Mouse (Mus musculus): ENCODE measurements at regions not wholly inside any gene's neighbourhood (a gene's known extent, or its start where the extent isn't known, plus 50 kb on each side); places are given as distances from the start of the nearest gene placed in this dataset.

DNA sequence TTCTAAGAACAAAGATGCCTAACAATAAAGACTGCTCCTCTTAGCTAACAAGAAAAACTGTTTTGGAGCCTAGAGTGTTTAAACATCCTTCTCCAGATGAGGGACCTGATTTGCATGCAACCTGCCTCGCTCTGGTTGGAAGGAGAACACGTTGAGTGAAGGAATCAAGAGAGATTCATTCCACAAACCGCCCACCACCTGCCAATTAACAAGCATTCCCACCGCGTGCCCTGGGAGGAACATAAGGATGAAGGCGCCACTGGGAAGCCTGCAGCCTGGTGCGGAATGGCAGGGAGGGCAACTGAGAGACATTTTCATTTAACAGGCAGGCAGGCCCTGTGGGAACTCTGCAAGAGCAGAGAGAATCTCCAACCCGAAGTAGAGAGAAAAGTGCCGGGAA, 265.0 kb downstream of the Hs3st3b1 start:
- no peaks in the 10 kb centered on the region for H3K27me3 ChIP-seq (ENCODE audit: control insufficient read depth, insufficient read depth, low read length)
- H3K27ac ChIP-seq (ENCODE audit: low read depth, low read length) = no peak overlapping the region
- H3K9me3 ChIP-seq (replicated peaks; ENCODE audit: control insufficient read depth, low read length) = no peaks in the 10 kb centered on the region
- ATAC-seq (replicated peaks; ENCODE audit: insufficient number of reproducible peaks, low FRiP score, low TSS enrichment) = no peak
- WGBS (ENCODE audit: insufficient replicate concordance) = 77% methylated on average over 9 of the region's 9 CpGs
- H3K9ac ChIP-seq (ENCODE audit: low read depth, low read length) = no peak overlapping the region
- no peak overlapping the region for H3K4me3 ChIP-seq (ENCODE audit: low read depth, low read length)
- H3K4me2 ChIP-seq = no peak overlapping the region
- H3K36me3 ChIP-seq (ENCODE audit: control insufficient read depth, insufficient read depth, low read length) = no peaks in the 10 kb centered on the region
- no peaks in the 10 kb centered on the region for H3K4me1 ChIP-seq (ENCODE audit: control insufficient read depth, insufficient read depth, low read length)

DNA sequence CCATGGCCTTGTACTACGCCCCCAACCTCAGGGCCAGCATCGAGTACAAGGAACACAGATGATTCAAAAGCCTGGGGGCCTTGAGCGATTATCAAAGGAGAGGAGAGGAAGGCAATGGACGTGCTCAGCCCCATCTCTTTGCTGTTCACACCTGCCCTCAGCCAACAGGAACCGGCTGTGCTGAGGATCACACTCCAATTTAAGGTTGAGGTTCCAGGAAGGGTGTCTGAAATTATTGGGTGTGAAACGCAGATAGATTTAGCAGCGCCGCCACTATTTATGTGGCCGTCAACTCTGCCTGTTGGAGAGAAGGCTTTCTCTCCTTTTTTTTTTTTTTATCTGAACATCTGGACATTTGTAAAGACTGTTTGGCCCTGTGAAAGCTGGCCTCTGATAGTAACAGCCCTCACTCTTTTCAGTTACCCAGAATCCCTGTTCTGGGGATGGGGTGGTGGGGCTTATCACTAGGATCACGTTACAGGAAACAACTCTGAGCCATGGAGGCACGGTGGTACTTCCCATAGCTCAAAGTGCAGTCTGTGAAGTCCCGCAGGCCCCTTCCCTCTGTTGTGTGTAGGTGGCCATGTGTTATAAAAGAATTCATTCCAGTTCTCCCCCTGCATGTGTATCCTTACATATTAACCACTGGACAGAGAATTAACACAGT, 256.7 kb downstream of the Hs3st3b1 start:
- WGBS (ENCODE audit: insufficient replicate concordance) = 56% methylated on average over 12 of the region's 12 CpGs

DNA sequence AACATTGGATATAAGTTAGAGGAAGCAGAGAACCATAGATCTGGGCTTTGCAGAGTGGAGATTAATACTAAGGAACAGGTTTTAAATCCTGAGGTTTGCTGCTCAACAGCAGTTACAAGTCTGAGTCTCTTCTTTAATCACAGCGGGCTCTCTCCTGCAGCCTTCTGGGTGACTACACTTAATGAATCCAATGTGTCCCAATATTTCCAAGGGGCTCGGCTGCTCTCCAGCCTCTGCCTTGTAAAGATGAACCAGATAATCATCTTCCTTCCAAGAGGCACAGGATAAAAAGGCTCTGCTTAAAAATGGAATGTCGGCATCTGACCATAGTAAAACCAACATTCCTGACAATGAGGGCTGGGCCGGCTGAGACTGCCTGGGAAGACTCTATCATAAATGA, 251.6 kb downstream of the Hs3st3b1 start:
- Histone ChIP-seq H3K4me3 (ENCODE audit: low read depth, low read length) (no peak overlapping the region), H3K27ac (ENCODE audit: low read depth, low read length) (no peak overlapping the region), H3K9me3 (replicated peaks; ENCODE audit: control insufficient read depth, low read length) (no peaks in the 10 kb centered on the region), H3K27me3 (ENCODE audit: control insufficient read depth, insufficient read depth, low read length) (no peaks in the 10 kb centered on the region), H3K36me3 (ENCODE audit: control insufficient read depth, insufficient read depth, low read length) (no peaks in the 10 kb centered on the region), H3K9ac (ENCODE audit: low read depth, low read length) (no peak overlapping the region), H3K4me1 (ENCODE audit: control insufficient read depth, insufficient read depth, low read length) (no peaks in the 10 kb centered on the region), H3K4me2 (no peak overlapping the region)
- ATAC-seq (replicated peaks; ENCODE audit: insufficient number of reproducible peaks, low FRiP score, low TSS enrichment) = no peak
- 67% methylated on average over 4 of the region's 4 CpGs for WGBS (ENCODE audit: insufficient replicate concordance)

More for the DNA sequence above, 256.7 kb downstream of the Hs3st3b1 start:
- Histone ChIP-seq H3K27me3 (ENCODE audit: control insufficient read depth, insufficient read depth, low read length) (no peaks in the 10 kb centered on the region), H3K4me2 (no peak overlapping the region), H3K27ac (ENCODE audit: low read depth, low read length) (no peak overlapping the region), H3K9ac (ENCODE audit: low read depth, low read length) (no peak overlapping the region), H3K4me3 (ENCODE audit: low read depth, low read length) (no peak overlapping the region), H3K9me3 (replicated peaks; ENCODE audit: control insufficient read depth, low read length) (no peaks in the 10 kb centered on the region), H3K4me1 (ENCODE audit: control insufficient read depth, insufficient read depth, low read length) (no peaks in the 10 kb centered on the region), H3K36me3 (ENCODE audit: control insufficient read depth, insufficient read depth, low read length) (no peaks in the 10 kb centered on the region)
- no peak for ATAC-seq (replicated peaks; ENCODE audit: insufficient number of reproducible peaks, low FRiP score, low TSS enrichment)

GRCm38 (mm10) chr11:63671816-63672215, 250.3 kb downstream of the Hs3st3b1 start:
- Histone ChIP-seq H3K27ac (ENCODE audit: low read depth, low read length) (no peak overlapping the region), H3K36me3 (ENCODE audit: control insufficient read depth, insufficient read depth, low read length) (no peaks in the 10 kb centered on the region), H3K9me3 (replicated peaks; ENCODE audit: control insufficient read depth, low read length) (no peaks in the 10 kb centered on the region), H3K4me3 (ENCODE audit: low read depth, low read length) (no peak overlapping the region), H3K9ac (ENCODE audit: low read depth, low read length) (no peak overlapping the region), H3K4me2 (no peak overlapping the region), H3K27me3 (ENCODE audit: control insufficient read depth, insufficient read depth, low read length) (no peaks in the 10 kb centered on the region), H3K4me1 (ENCODE audit: control insufficient read depth, insufficient read depth, low read length) (no peaks in the 10 kb centered on the region)
- no peak for ATAC-seq (replicated peaks; ENCODE audit: insufficient number of reproducible peaks, low FRiP score, low TSS enrichment)
- WGBS (ENCODE audit: insufficient replicate concordance) = 65% methylated on average over 2 of the region's 2 CpGs

DNA sequence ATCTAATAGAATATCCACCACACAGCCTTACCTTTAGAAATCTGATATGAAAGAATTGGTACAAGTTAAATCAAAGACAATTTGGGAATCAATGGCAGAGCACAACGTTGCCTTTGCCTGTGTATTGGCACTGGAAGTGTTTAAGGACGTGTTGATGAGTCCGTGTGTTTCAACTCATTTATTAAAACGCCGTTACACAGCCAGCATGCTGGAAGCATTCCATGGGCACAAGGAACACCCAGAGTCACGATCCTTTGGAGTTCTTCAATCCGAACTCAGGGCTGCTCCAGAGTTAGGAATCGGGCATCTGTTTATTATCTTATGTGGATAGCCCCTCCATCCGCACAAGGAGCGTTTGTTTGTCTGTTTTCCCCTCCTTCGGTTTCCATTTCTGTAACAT, 244.2 kb downstream of the Hs3st3b1 start:
- H3K36me3 ChIP-seq (ENCODE audit: control insufficient read depth, insufficient read depth, low read length) = no peaks in the 10 kb centered on the region
- no peak overlapping the region for H3K27ac ChIP-seq (ENCODE audit: low read depth, low read length)
- H3K4me2 ChIP-seq = no peak overlapping the region
- H3K9ac ChIP-seq (ENCODE audit: low read depth, low read length) = no peak overlapping the region
- ATAC-seq (replicated peaks; ENCODE audit: insufficient number of reproducible peaks, low FRiP score, low TSS enrichment) = no peak
- 74% methylated on average over 11 of the region's 11 CpGs for WGBS (ENCODE audit: insufficient replicate concordance)
- no peaks in the 10 kb centered on the region for H3K9me3 ChIP-seq (replicated peaks; ENCODE audit: control insufficient read depth, low read length)
- no peaks in the 10 kb centered on the region for H3K4me1 ChIP-seq (ENCODE audit: control insufficient read depth, insufficient read depth, low read length)
- H3K4me3 ChIP-seq (ENCODE audit: low read depth, low read length) = no peak overlapping the region
- H3K27me3 ChIP-seq (ENCODE audit: control insufficient read depth, insufficient read depth, low read length) = no peaks in the 10 kb centered on the region

DNA sequence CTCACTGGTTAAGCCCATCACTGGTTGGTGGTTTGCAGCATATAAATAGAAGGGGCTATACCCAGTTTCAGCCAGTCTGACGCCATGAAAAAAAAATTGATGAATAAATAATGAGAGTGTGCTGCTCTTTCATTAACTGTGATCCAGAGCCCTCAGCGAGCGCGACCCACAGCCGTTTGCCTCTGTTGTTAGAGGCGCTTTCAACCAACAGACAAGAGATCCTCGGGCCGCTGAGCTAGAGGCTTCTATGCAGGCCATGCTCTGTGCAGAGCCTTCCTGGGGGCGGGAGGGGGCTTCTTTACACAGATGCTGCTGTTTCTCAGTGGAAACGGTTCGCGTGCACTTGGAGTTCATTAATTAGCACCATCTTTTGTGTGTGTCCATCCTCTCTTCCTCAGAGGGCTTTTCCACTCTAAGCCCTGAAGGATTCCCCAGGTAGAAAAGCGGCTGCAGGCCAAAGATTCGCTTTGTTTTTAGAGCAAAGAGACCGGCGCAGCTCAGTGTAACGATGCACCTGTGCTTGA, 243.6 kb downstream of the Hs3st3b1 start:
- no peak overlapping the region for H3K4me3 ChIP-seq (ENCODE audit: low read depth, low read length)
- no peak overlapping the region for H3K9ac ChIP-seq (ENCODE audit: low read depth, low read length)
- no peaks in the 10 kb centered on the region for H3K9me3 ChIP-seq (replicated peaks; ENCODE audit: control insufficient read depth, low read length)
- no peaks in the 10 kb centered on the region for H3K4me1 ChIP-seq (ENCODE audit: control insufficient read depth, insufficient read depth, low read length)
- H3K27ac ChIP-seq (ENCODE audit: low read depth, low read length) = no peak overlapping the region
- 86% methylated on average over 17 of the region's 17 CpGs for WGBS (ENCODE audit: insufficient replicate concordance)
- no peak for ATAC-seq (replicated peaks; ENCODE audit: insufficient number of reproducible peaks, low FRiP score, low TSS enrichment)
- H3K4me2 ChIP-seq = no peak overlapping the region
- H3K36me3 ChIP-seq (ENCODE audit: control insufficient read depth, insufficient read depth, low read length) = no peaks in the 10 kb centered on the region
- H3K27me3 ChIP-seq (ENCODE audit: control insufficient read depth, insufficient read depth, low read length) = no peaks in the 10 kb centered on the region

GRCm38 (mm10) chr11:63679491-63679890, 242.6 kb downstream of the Hs3st3b1 start:
- Histone ChIP-seq H3K9me3 (replicated peaks; ENCODE audit: control insufficient read depth, low read length) (no peaks in the 10 kb centered on the region), H3K27me3 (ENCODE audit: control insufficient read depth, insufficient read depth, low read length) (no peaks in the 10 kb centered on the region), H3K27ac (ENCODE audit: low read depth, low read length) (no peak overlapping the region), H3K4me1 (ENCODE audit: control insufficient read depth, insufficient read depth, low read length) (no peaks in the 10 kb centered on the region), H3K4me2 (no peak overlapping the region), H3K36me3 (ENCODE audit: control insufficient read depth, insufficient read depth, low read length) (no peaks in the 10 kb centered on the region), H3K9ac (ENCODE audit: low read depth, low read length) (no peak overlapping the region), H3K4me3 (ENCODE audit: low read depth, low read length) (no peak overlapping the region)
- WGBS (ENCODE audit: insufficient replicate concordance) = 70% methylated on average over 4 of the region's 4 CpGs
- no peak for ATAC-seq (replicated peaks; ENCODE audit: insufficient number of reproducible peaks, low FRiP score, low TSS enrichment)

GRCm38 (mm10) chr11:63684228-63684980, 237.7 kb downstream of the Hs3st3b1 start:
- Histone ChIP-seq H3K9me3 (replicated peaks; ENCODE audit: control insufficient read depth, low read length) (no peaks in the 10 kb centered on the region), H3K4me1 (ENCODE audit: control insufficient read depth, insufficient read depth, low read length) (no peaks in the 10 kb centered on the region), H3K36me3 (ENCODE audit: control insufficient read depth, insufficient read depth, low read length) (no peaks in the 10 kb centered on the region), H3K27ac (ENCODE audit: low read depth, low read length) (no peak overlapping the region), H3K27me3 (ENCODE audit: control insufficient read depth, insufficient read depth, low read length) (no peaks in the 10 kb centered on the region), H3K4me2 (no peak overlapping the region), H3K9ac (ENCODE audit: low read depth, low read length) (no peak overlapping the region), H3K4me3 (ENCODE audit: low read depth, low read length) (no peak overlapping the region)
- 45% methylated on average over 11 of the region's 11 CpGs for WGBS (ENCODE audit: insufficient replicate concordance)
- no peak for ATAC-seq (replicated peaks; ENCODE audit: insufficient number of reproducible peaks, low FRiP score, low TSS enrichment)

Data from heart, embryonic 11.5 days (tissue).